Mouse (Mus musculus) embryonic fibroblast, embryonic 13.5 days (primary cell): ENCODE measurements at regions not wholly inside any gene's neighbourhood (a gene's known extent, or its start where the extent isn't known, plus 50 kb on each side); places are given as distances from the start of the nearest gene placed in this dataset.
"Not testable (repeated sequence)": the region's sequence is repeated elsewhere in the genome, so short reads cannot be mapped to it uniquely, and the experiment has no call there.

Experiments
- H3K27ac ChIP-seq: 2 replicates; pipeline ENCODE4 v1.5.1; 2012; ENCODE audit warnings: low read length, control low read depth, inconsistent platforms; ENCODE audit not compliant: insufficient read depth
- H3K4me1 ChIP-seq: 2 replicates; pipeline ENCODE4 v1.6.1; 2011; ENCODE audit warnings: low read length; ENCODE audit not compliant: control insufficient read depth, insufficient read depth
- H3K4me3 ChIP-seq: 2 replicates; pipeline ENCODE4 v1.5.1; 2011; ENCODE audit warnings: mild to moderate bottlenecking, control low read depth, low read length; ENCODE audit not compliant: insufficient read depth
- CTCF ChIP-seq: IDR thresholded peaks from 2 replicates; pipeline ENCODE4 v1.5.1; 2011; ENCODE audit warnings: mild to moderate bottlenecking, control low read depth, low read length, moderate library complexity, borderline replicate concordance; ENCODE audit not compliant: insufficient read depth
- POLR2A ChIP-seq: IDR thresholded peaks from 2 replicates; pipeline ENCODE4 v1.6.1; 2011; ENCODE audit warnings: low read depth, mild to moderate bottlenecking, control low read depth, low read length, moderate library complexity

- H3K4me1 ChIP-seq: no peaks in the 10 kb centered on the region
- no peak overlapping the region for H3K4me3 ChIP-seq
- TF ChIP-seq CTCF (no peak), POLR2A (no peak)
Observed at GRCm38 (mm10) chr15:37080931-37081330, 73.4 kb upstream of the Zfp706 start.

GRCm38 (mm10) chr15:37080395-37080794 is 72.8 kb upstream of the Zfp706 start:
- Histone ChIP-seq H3K27ac (no peak overlapping the region), H3K4me3 (no peak overlapping the region), H3K4me1 (no peaks in the 10 kb centered on the region)
- TF ChIP-seq CTCF (no peak), POLR2A (no peak)

More at GRCm38 (mm10) chr15:37080931-37081330, 73.4 kb upstream of the Zfp706 start:
- no peak overlapping the region for H3K27ac ChIP-seq

GRCm38 (mm10) chr15:37074207-37074606 is 66.6 kb upstream of the Zfp706 start:
- H3K27ac ChIP-seq, H3K4me1 ChIP-seq, H3K4me3 ChIP-seq: not testable (repeated sequence)

DNA sequence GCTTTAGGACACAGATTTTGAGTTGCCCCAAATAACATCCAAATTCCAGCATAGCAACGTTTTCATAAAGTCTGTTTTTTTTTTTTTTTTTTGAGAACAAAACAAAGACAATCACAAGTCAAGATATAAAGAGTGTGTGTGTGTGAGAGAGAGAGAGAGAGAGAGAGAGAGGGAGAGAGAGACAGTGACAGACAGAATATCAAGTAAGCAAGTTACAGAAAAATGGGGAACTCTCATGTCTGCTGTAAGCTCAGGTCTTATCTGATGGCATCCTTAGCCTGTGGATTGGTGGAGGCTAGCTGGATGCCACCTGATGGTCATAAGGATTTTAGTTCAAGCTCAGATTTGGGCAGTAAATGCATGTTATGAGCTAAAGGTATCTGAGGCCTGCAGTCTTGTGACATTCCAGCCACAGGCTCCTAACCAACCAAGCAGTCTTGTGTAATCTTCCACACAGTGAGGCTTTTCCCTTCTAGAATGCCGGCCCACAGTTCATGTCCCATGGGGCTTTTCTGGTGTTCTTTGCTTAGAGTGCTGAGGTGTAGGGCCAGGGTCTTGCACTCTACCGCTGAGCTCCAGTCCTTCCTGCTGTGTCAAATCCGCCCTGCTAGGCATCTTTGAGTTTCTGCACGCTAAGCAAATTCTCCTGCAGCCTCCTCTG is 64.8 kb upstream of the Zfp706 start:
- no peak overlapping the region for H3K27ac ChIP-seq
- TF ChIP-seq POLR2A (no peak), CTCF (no peak)
- H3K4me1 ChIP-seq: no peaks in the 10 kb centered on the region

GRCm38 (mm10) chr15:37070188-37070587 is 62.6 kb upstream of the Zfp706 start:
- Histone ChIP-seq H3K27ac (no peak overlapping the region), H3K4me1 (no peaks in the 10 kb centered on the region)
- TF ChIP-seq POLR2A (no peak), CTCF (no peak)

More for the DNA sequence above, 64.8 kb upstream of the Zfp706 start:
- H3K4me3 ChIP-seq: no peak overlapping the region

GRCm38 (mm10) chr15:37067326-37067725 is 59.8 kb upstream of the Zfp706 start:
- TF ChIP-seq POLR2A (no peak), CTCF (no peak)
- H3K27ac ChIP-seq: no peak overlapping the region
- H3K4me3 ChIP-seq: no peak overlapping the region
- H3K4me1 ChIP-seq: no peaks in the 10 kb centered on the region

More at GRCm38 (mm10) chr15:37070188-37070587, 62.6 kb upstream of the Zfp706 start:
- H3K4me3 ChIP-seq: no peak overlapping the region

- no peak overlapping the region for H3K27ac ChIP-seq
- H3K4me1 ChIP-seq: no peaks in the 10 kb centered on the region
- H3K4me3 ChIP-seq: no peak overlapping the region
- TF ChIP-seq CTCF (no peak), POLR2A (no peak)
Observed at GRCm38 (mm10) chr15:37065926-37066550, 58.5 kb upstream of the Zfp706 start.

DNA sequence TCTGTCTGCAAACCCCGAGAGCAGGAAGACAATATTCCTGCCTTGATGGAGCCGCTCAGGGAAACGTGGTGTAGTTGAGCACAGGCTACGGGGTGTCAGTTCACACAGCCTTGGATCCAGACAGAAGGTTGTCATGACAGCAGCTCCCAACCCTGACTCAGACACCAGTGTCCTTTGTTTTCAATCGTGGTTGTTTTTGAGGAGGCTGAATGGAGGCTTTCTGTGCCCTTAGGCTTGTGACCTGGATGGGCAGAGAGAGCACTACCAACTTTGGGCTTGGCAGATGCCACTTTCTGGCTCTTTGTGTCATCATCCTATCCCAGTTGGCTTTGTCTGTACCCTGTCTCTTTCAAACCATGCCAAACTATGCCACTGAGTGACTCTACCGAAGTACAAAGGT is 57.8 kb upstream of the Zfp706 start:
- no peaks in the 10 kb centered on the region for H3K4me1 ChIP-seq
- no peak overlapping the region for H3K4me3 ChIP-seq
- H3K27ac ChIP-seq: no peak overlapping the region
- TF ChIP-seq POLR2A (no peak), CTCF (no peak)

GRCm38 (mm10) chr15:37063781-37064383 is 56.3 kb upstream of the Zfp706 start:
- no peak overlapping the region for H3K4me3 ChIP-seq
- TF ChIP-seq POLR2A (no peak), CTCF (no peak)
- H3K4me1 ChIP-seq: no peaks in the 10 kb centered on the region
- no peak overlapping the region for H3K27ac ChIP-seq

DNA sequence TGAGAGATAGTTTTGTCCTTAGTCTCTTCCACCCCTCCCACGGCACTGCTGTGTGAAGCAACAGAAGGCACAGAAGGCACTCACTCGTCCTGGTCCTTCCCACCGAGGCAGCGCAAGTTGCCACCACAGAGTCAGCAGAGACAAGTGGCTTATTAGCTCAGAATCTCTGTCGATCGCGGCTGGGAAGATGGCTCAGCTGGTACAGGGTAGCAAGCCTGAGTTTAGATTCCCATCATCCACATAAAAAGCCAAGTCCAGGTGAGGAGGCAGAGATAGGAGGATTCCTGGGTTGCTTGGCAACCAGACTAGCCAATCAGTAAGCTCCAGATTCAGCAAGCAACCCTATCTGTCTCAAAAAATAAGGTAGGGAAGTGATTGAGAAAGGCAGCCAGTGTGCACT is 55.0 kb upstream of the Zfp706 start:
- no peak overlapping the region for H3K27ac ChIP-seq

GRCm38 (mm10) chr15:37061501-37061900 is 53.9 kb upstream of the Zfp706 start:
- no peak overlapping the region for H3K4me3 ChIP-seq
- TF ChIP-seq CTCF: no peak
- TF ChIP-seq POLR2A: no peak
- H3K27ac ChIP-seq: no peak overlapping the region
- no peaks in the 10 kb centered on the region for H3K4me1 ChIP-seq

More for the DNA sequence above, 55.0 kb upstream of the Zfp706 start:
- TF ChIP-seq POLR2A: no peak
- no peak for TF ChIP-seq CTCF
- no peak overlapping the region for H3K4me3 ChIP-seq
- no peaks in the 10 kb centered on the region for H3K4me1 ChIP-seq
